Mouse (Mus musculus) T-helper 17 cell (primary cell): Measurements from ENCODE around the gene Olfr1112.
"Not testable (repeated sequence)": the region's sequence is repeated elsewhere in the genome, so short reads cannot be mapped to it uniquely, and the experiment has no call there.

Source experiments
- in situ Hi-C, 2 experiments: fragments of 300-600 bp; cut with MboI, MseI; formaldehyde crosslinking; loops; 1 replicate in 1 of 2; 2 replicates in 1 of 2; pipeline ENCODE4 v1.15.1; 2025; ENCODE audit warnings: high pct_unique_total_duplicates in 2 of 2

Gene Olfr1112

DNA sequence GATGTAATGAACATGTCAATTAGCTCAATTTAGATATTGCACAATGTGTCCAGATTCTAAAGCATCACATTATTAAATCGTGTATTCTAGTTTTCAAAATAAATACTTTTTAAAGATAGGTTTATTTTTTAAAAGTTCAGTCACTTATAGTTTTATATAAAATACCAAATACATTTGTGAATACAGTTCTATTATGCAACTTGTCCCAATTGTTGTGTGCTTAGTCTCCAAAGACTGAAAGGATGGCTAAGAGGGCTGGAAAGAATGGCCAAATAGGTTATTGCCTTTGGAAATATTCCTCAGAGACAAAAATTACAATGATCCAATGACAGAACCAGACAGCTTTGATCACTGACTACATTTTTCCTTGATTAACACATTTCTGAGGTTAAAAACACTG, at the start of gene Olfr1112:
TSS of gene Olfr1112 (plus strand) at position 301 of the 400 bp plus-strand sequence.
- in situ Hi-C loops = no loop called here

DNA sequence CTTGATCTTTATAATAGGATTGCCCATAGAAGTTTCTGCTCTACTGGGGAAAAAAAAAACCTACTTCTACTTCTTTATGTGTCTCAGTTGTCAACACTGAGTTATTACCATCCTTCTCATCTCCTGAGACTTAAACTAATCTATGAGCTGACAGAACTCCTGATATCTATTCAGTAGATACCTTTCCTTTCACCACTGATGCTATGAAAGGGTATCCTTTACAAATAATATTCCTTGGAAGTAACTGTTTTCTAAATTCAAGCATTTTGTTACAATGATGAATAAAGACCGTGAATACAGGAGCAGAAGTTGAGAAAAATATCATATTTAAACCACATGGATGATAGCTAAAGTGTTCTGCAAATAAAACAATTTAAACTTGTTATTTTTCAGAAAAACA, 47.4 kb upstream of the Olfr1112 start, which contains the start of gene Olfr1110:
TSS of gene Olfr1110 (minus strand) at position 101 of the 400 bp plus-strand sequence.
- in situ Hi-C loops = no loop called here

DNA sequence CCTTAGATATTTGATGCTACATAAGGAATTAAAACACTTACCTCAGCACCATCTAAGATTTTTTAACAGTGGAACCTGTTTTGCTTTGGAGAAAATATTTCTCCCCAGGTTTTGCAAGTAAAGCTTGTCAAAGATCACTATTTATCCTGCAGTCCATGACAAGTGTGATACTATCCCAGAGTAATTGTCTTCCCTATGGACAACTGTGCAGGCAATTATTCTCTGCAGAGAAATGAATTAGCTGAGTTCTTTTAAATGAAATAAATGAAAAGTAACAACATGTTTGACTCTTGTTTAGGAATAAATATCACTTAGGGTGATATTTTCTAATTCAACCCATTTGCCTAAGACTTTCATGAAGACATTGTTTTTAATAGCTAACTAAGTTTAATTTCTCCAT, 35.1 kb upstream of the Olfr1112 start, which contains the start of gene Olfr1111:
TSS of gene Olfr1111 (minus strand) at position 101 of the 400 bp plus-strand sequence.
- in situ Hi-C loops = no loop called here

DNA sequence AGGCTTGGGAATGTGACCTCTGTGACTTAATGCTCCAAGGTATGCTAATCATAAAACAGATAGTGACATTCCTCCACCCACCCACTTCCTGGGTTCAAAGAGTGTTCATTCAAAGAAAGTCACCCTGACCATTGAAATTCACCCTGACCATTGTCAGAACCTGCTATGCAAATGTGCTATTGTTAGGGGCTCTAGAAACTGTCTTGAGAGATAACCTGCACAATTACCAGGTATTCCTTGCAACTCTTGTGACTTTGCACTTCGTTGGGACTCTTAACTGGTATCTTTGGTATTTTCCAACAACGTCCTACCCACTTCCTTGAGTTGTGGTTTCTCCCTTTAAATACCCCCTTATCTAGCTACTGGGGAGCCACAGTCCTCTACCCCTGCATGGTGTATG, 19.9 kb upstream of the Olfr1112 start:
- in situ Hi-C loops = not testable (repeated sequence)

DNA sequence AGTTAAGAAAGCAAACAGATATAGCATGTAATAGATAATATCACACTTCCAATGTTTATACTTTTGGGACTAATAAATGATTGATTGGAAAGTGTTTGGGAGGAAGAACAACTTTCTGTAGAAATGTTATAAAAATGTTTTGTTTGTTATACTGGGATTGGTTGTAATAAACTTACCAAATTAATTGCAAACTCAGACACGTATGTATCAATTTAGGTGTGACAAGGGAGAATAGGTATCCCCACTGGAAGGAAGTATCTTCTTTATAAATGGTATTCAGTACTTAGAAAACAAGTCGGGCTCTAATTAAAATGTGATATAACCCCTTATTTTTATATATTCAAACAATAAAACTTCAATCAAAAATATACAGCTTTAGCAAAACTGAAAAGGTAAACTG, 21.1 kb downstream of the Olfr1112 start, which contains the start of gene Olfr1113:
TSS of gene Olfr1113 (plus strand) at position 301 of the 400 bp plus-strand sequence.
- in situ Hi-C loops = no loop called here
